Mouse (Mus musculus): ENCODE results near the gene Rnf183. TPM values are rescaled to one million over a fixed set of nuclear protein-coding genes. Genes with fewer than 3 reads are reported as not detected.

Rnf183 gene
- total and polyA plus RNA-seq, 3 experiments = 0.15 to 0.25 TPM; not detected in 1

GRCm38 (mm10) chr4:62408601-62409282 lies 26.3 kb downstream of the Rnf183 start, which contains the start of the genes Cdc26 and Prpf4 (continued):
- TF ChIP-seq MXI1 (IDR thresholded peaks at IDR 0.05; ENCODE audit: low read depth, low read length) = peak; percentile 93
- TF ChIP-seq MYB (IDR thresholded peaks at IDR 0.05; ENCODE audit: low read depth, low read length) = no peak
- TF ChIP-seq POLR2AphosphoS2 (IDR thresholded peaks at IDR 0.05; ENCODE audit: low read length) = peak; percentile 95
- TF ChIP-seq USF1 (IDR thresholded peaks at IDR 0.05; ENCODE audit: low read depth, low read length) = no peak
- peak; percentile 97 for TF ChIP-seq HCFC1 (IDR thresholded peaks at IDR 0.05; ENCODE audit: low read depth, low read length)
- peak; percentile 7; the same call in 1 of the 2 replicates for TF ChIP-seq MEF2A (IDR thresholded peaks at IDR 0.05; ENCODE audit: extremely low read depth, insufficient replicate concordance, low read depth, low read length, poor library complexity, severe bottlenecking)
- TF ChIP-seq CHD2 (IDR thresholded peaks at IDR 0.05; ENCODE audit: low read length) = peak; percentile 97
- TF ChIP-seq MYC (IDR thresholded peaks at IDR 0.05; ENCODE audit: low read depth, low read length) = peak; percentile 88
- TF ChIP-seq TAL1 (IDR thresholded peaks at IDR 0.05; ENCODE audit: low read length) = no peak
- peak; percentile 89 for TF ChIP-seq MAX (IDR thresholded peaks at IDR 0.05; ENCODE audit: low read length)
- peak; percentile 98 for TF ChIP-seq NELFE (IDR thresholded peaks at IDR 0.05; ENCODE audit: low read depth, low read length)
- TF ChIP-seq ZMIZ1 (IDR thresholded peaks at IDR 0.05; ENCODE audit: low read depth, low read length) = peak; percentile 90
- TF ChIP-seq KAT2A (conservative IDR thresholded peaks at IDR 0.05; ENCODE audit: low read depth, low read length) = peak; percentile 95

GRCm38 (mm10) chr4:62407730-62408582 lies 27.1 kb downstream of the Rnf183 start:
- H3K27me3 ChIP-seq (ENCODE audit: control insufficient read depth in 1 of 2, insufficient read depth in 2 of 2, low read length in 2 of 2) = no peaks in the 10 kb centered on the region
- H3K4me1 ChIP-seq (ENCODE audit: control insufficient read depth in 1 of 2, insufficient read depth in 2 of 2, low read length in 2 of 2) = peaks cover 12 to 13% of the 10 kb centered on the region in 2 experiments
- H3K9me3 ChIP-seq (replicated peaks; ENCODE audit: insufficient read depth, low read length) = no peaks in the 10 kb centered on the region
- peak overlapping the region; percentile 64 for H3K9ac ChIP-seq (ENCODE audit: control insufficient read depth, low read depth, low read length, poor library complexity, severe bottlenecking)
- TF ChIP-seq ZNF384 (IDR thresholded peaks at IDR 0.05; ENCODE audit: low read depth, low read length) (peak; percentile 93), ETS1 (IDR thresholded peaks at IDR 0.05; ENCODE audit: low read depth, low read length) (peak; percentile 36; the same call in 1 of the 2 replicates), TBP (IDR thresholded peaks at IDR 0.05; ENCODE audit: low read depth, low read length) (peak; percentile 49; the same call in 1 of the 2 replicates), ELF1 (IDR thresholded peaks at IDR 0.05; ENCODE audit: low read depth, low read length) (peak; percentile 24; the same call in 1 of the 2 replicates), ZMIZ1 (IDR thresholded peaks at IDR 0.05; ENCODE audit: low read depth, low read length) (no peak), GATA1 (IDR thresholded peaks at IDR 0.05; ENCODE audit: low read depth, low read length) (peak; percentile 94), POLR2AphosphoS5 (IDR thresholded peaks at IDR 0.05; ENCODE audit: borderline replicate concordance, low read depth, low read length) (no peak), EP300 (IDR thresholded peaks at IDR 0.05; ENCODE audit: low read depth in 1 of 2, low read length in 2 of 2) (peak in 1 of 2 experiments; percentile 56; a peak in 1 of 4 replicates), GABPA (IDR thresholded peaks at IDR 0.05; ENCODE audit: low read depth, low read length) (no peak)
- peak overlapping the region; percentile 61 for H3K4me3 ChIP-seq (ENCODE audit: control insufficient read depth in 1 of 2, insufficient read depth in 1 of 2, low read depth in 2 of 2, low read length in 2 of 2)
- peak overlapping the region; percentile 91 for H3K27ac ChIP-seq (ENCODE audit: control insufficient read depth, low read depth, low read length)
- DNase-seq (ENCODE audit: low read depth, low spot score) = peak; percentile 88
- peaks cover 7 to 23% of the 10 kb centered on the region in 2 experiments for H3K36me3 ChIP-seq (ENCODE audit: control insufficient read depth in 1 of 2, insufficient read depth in 2 of 2, low read length in 2 of 2)
- peaks cover 33% of the 10 kb centered on the region for H3K79me2 ChIP-seq (ENCODE audit: control insufficient read depth, insufficient read depth, low read length, poor library complexity)
